Mouse (Mus musculus): ENCODE data around the gene Trip10. TPM values are rescaled to one million over a fixed set of nuclear protein-coding genes. Genes with fewer than 3 reads are reported as not detected.

The Trip10 gene
- total and polyA plus RNA-seq, 3 experiments = 9.8 to 22.0 (median 16.3) TPM

- H3K9me3 ChIP-seq (replicated peaks) = no peaks in the 10 kb centered on the region
- peaks cover 2% of the 10 kb centered on the region; the same call in 1 of the 2 replicates for H3K27me3 ChIP-seq (ENCODE audit: insufficient read depth, low read length)
- H3K4me1 ChIP-seq (ENCODE audit: insufficient read depth, low read depth, low read length) = peaks cover 56% of the 10 kb centered on the region
- no peak for ATAC-seq (ENCODE audit: extremely low read depth, insufficient number of reproducible peaks, low FRiP score, poor library complexity, severe bottlenecking)
- peaks cover 46% of the 10 kb centered on the region for H3K36me3 ChIP-seq (replicated peaks)
- no peak for DNase-seq (ENCODE audit: low spot score)
- TF ChIP-seq GATA2 (IDR thresholded peaks at IDR 0.05; ENCODE audit: borderline replicate concordance, low read depth, low read length) (no peak), CTCF (IDR thresholded peaks at IDR 0.05; ENCODE audit: low read depth, low read length) (no peak), TAL1 (conservative IDR thresholded peaks at IDR 0.05; ENCODE audit: low read depth, low read length) (no peak), POLR2AphosphoS5 (IDR thresholded peaks at IDR 0.05; ENCODE audit: insufficient replicate concordance, low read depth, low read length) (no peak)
- no peak overlapping the region for H3K4me3 ChIP-seq (ENCODE audit: low read depth, low read length)
Measured at GRCm38 (mm10) chr17:57245311-57245929, 3.8 kb upstream of the Trip10 start.

- H3K27me3 ChIP-seq (ENCODE audit: insufficient read depth, low read length) = peaks cover 6% of the 10 kb centered on the region; the same call in 1 of the 2 replicates
- peaks cover 67% of the 10 kb centered on the region for H3K4me1 ChIP-seq (ENCODE audit: insufficient read depth, low read depth, low read length)
- H3K36me3 ChIP-seq (replicated peaks) = peaks cover 44% of the 10 kb centered on the region
- H3K9me3 ChIP-seq (replicated peaks) = no peaks in the 10 kb centered on the region
- peak overlapping the region; percentile 95 for H3K4me3 ChIP-seq (ENCODE audit: low read depth, low read length)
- DNase-seq (ENCODE audit: low spot score) (no peak), ATAC-seq (ENCODE audit: extremely low read depth, insufficient number of reproducible peaks, low FRiP score, poor library complexity, severe bottlenecking) (no peak)
- no peak for TF ChIP-seq CTCF (IDR thresholded peaks at IDR 0.05; ENCODE audit: low read depth, low read length)
- TF ChIP-seq POLR2AphosphoS5 (IDR thresholded peaks at IDR 0.05; ENCODE audit: insufficient replicate concordance, low read depth, low read length) = no peak
- no peak for TF ChIP-seq GATA2 (IDR thresholded peaks at IDR 0.05; ENCODE audit: borderline replicate concordance, low read depth, low read length)
- TF ChIP-seq TAL1 (conservative IDR thresholded peaks at IDR 0.05; ENCODE audit: low read depth, low read length) = no peak
- TF ChIP-seq GATA1 (IDR thresholded peaks at IDR 0.05; ENCODE audit: borderline replicate concordance, low read length) = no peak
Measured at GRCm38 (mm10) chr17:57246663-57247392, 2.4 kb upstream of the Trip10 start.

GRCm38 (mm10) chr17:57247393-57248200, 1.7 kb upstream of the Trip10 start:
- no peaks in the 10 kb centered on the region for H3K9me3 ChIP-seq (replicated peaks)
- H3K4me3 ChIP-seq (ENCODE audit: low read depth, low read length) = peak overlapping the region; percentile 95
- H3K36me3 ChIP-seq (replicated peaks) = peaks cover 41% of the 10 kb centered on the region
- peak; percentile 82 for ATAC-seq (ENCODE audit: extremely low read depth, insufficient number of reproducible peaks, low FRiP score, poor library complexity, severe bottlenecking)
- peaks cover 66% of the 10 kb centered on the region for H3K4me1 ChIP-seq (ENCODE audit: insufficient read depth, low read depth, low read length)
- peaks cover 6% of the 10 kb centered on the region; the same call in 1 of the 2 replicates for H3K27me3 ChIP-seq (ENCODE audit: insufficient read depth, low read length)
- TF ChIP-seq POLR2AphosphoS5 (IDR thresholded peaks at IDR 0.05; ENCODE audit: insufficient replicate concordance, low read depth, low read length) = no peak
- no peak for TF ChIP-seq GATA1 (IDR thresholded peaks at IDR 0.05; ENCODE audit: borderline replicate concordance, low read length)
- TF ChIP-seq GATA2 (IDR thresholded peaks at IDR 0.05; ENCODE audit: borderline replicate concordance, low read depth, low read length) = no peak
- no peak for TF ChIP-seq CTCF (IDR thresholded peaks at IDR 0.05; ENCODE audit: low read depth, low read length)
- TF ChIP-seq TAL1 (conservative IDR thresholded peaks at IDR 0.05; ENCODE audit: low read depth, low read length) = no peak
- peak; percentile 99 for DNase-seq (ENCODE audit: low spot score)

- H3K4me1 ChIP-seq (ENCODE audit: insufficient read depth, low read depth, low read length) = peaks cover 61% of the 10 kb centered on the region
- no peaks in the 10 kb centered on the region for H3K9me3 ChIP-seq (replicated peaks)
- TF ChIP-seq GATA2 (IDR thresholded peaks at IDR 0.05; ENCODE audit: borderline replicate concordance, low read depth, low read length) = no peak
- TF ChIP-seq CTCF (IDR thresholded peaks at IDR 0.05; ENCODE audit: low read depth, low read length) = peak; percentile 46
- no peak for TF ChIP-seq TAL1 (conservative IDR thresholded peaks at IDR 0.05; ENCODE audit: low read depth, low read length)
- peaks cover 6% of the 10 kb centered on the region; the same call in 1 of the 2 replicates for H3K27me3 ChIP-seq (ENCODE audit: insufficient read depth, low read length)
- H3K4me3 ChIP-seq (ENCODE audit: low read depth, low read length) = peak within 1 kb of the TSS; percentile 95
- DNase-seq (ENCODE audit: low spot score) (peak; percentile 82), ATAC-seq (ENCODE audit: extremely low read depth, insufficient number of reproducible peaks, low FRiP score, poor library complexity, severe bottlenecking) (peak; percentile 36)
- H3K36me3 ChIP-seq (replicated peaks) = peaks cover 38% of the 10 kb centered on the region
Measured at GRCm38 (mm10) chr17:57248201-57248699, 1.0 kb upstream of the Trip10 start, which contains the start of gene Gpr108. Gpr108 (minus strand) TSS chr17:57248446.

GRCm38 (mm10) chr17:57248771-57249170, 484 bp upstream of the Trip10 start:
- Histone ChIP-seq H3K9me3 (replicated peaks) (no peaks in the 10 kb centered on the region), H3K36me3 (replicated peaks) (peaks cover 40% of the 10 kb centered on the region), H3K4me1 (ENCODE audit: insufficient read depth, low read depth, low read length) (peaks cover 61% of the 10 kb centered on the region), H3K4me3 (ENCODE audit: low read depth, low read length) (peak overlapping the region; percentile 95), H3K27me3 (ENCODE audit: insufficient read depth, low read length) (peaks cover 6% of the 10 kb centered on the region; the same call in 1 of the 2 replicates)
- ATAC-seq (ENCODE audit: extremely low read depth, insufficient number of reproducible peaks, low FRiP score, poor library complexity, severe bottlenecking) = no peak
- no peak for DNase-seq (ENCODE audit: low spot score)
- TF ChIP-seq POLR2AphosphoS5 (IDR thresholded peaks at IDR 0.05; ENCODE audit: insufficient replicate concordance, low read depth, low read length) (no peak), TAL1 (conservative IDR thresholded peaks at IDR 0.05; ENCODE audit: low read depth, low read length) (no peak), CTCF (IDR thresholded peaks at IDR 0.05; ENCODE audit: low read depth, low read length) (no peak), GATA1 (IDR thresholded peaks at IDR 0.05; ENCODE audit: borderline replicate concordance, low read length) (no peak), GATA2 (IDR thresholded peaks at IDR 0.05; ENCODE audit: borderline replicate concordance, low read depth, low read length) (no peak)
